Mouse (Mus musculus) thymus, adult 2 months (tissue): ENCODE data around the gene Herc2.

Experiments used
- CTCF ChIP-seq: fragments of 200-500 bp; IDR thresholded peaks from 2 replicates; pipeline ENCODE4 v1.5.1; 2012; ENCODE audit warnings: mild to moderate bottlenecking, control low read depth, low read length, moderate library complexity, borderline replicate concordance; ENCODE audit not compliant: control insufficient read depth, poor library complexity, insufficient read depth; ENCODE audit errors: extremely low read depth
- POLR2A ChIP-seq: fragments of 200-500 bp; IDR thresholded peaks from 2 replicates; pipeline ENCODE4 v1.6.1; 2012; ENCODE audit warnings: mild to moderate bottlenecking, low read length, control low read depth, moderate library complexity; ENCODE audit not compliant: control insufficient read depth, poor library complexity, insufficient read depth; ENCODE audit errors: extremely low read depth

DNA sequence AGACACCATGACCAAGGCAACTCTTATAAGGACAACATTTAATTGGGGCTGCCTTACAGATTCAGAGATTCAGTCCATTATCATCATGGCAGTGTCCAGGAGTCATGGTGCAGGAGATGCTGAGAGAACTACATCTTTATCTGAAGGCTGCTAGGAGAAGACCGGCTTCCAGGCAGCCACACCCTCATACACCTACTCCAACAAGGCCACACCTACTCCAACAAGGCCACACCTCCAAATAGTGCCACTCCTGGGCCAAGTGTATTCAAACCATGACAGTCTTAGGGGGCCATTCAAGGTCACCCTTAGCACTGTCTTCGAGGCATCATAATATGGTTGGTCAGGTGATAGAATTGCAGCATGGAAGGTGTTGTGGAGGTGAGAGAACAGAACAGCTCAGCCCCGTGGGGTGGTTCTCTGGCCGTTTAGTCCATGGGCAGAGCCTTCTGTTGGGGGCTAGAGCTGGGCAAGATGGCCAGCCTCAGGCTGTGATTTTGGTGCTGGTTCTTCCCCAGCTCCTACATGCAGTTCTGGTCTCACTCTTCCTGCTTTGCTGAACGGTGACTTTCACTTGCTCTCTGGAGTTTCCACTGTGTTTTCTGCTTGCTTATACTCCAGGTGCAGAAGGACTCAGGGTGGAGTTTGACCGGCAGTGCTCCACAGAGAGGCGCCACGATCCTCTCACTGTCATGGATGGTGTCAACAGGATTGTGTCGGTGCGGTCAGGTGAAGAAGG lies 151.7 kb downstream of the Herc2 start:
- TF ChIP-seq CTCF (no peak), POLR2A (no peak)
